Mouse (Mus musculus) cerebellum, adult 18-20 months (tissue): ENCODE results near the gene Med17.

Experiments used
- DNase-seq, 2 experiments: peaks; one replicate each; pipeline ENCODE4 v3.0.0; 2021

The Med17 gene

DNA sequence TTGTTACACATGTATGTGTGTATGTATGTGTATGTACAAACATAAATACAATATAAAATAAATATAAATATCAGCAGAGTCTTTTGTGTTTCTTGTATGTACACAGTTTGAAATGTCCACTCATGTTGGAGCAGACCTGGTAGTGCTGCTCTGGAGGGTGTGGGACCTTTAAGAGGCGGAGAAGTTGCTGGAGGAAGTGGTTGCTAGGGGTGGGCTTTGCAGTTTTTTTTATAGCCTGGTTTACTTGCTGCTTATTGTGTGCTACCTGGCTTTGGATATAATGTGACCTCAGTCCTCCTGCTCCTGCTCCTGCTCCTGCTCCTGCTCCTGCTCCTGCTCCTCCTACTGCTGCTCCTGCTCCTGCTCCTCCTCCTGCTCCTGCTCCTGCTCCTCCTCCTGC lies 46.1 kb downstream of the Med17 start:
- DNase-seq = no peak

DNA sequence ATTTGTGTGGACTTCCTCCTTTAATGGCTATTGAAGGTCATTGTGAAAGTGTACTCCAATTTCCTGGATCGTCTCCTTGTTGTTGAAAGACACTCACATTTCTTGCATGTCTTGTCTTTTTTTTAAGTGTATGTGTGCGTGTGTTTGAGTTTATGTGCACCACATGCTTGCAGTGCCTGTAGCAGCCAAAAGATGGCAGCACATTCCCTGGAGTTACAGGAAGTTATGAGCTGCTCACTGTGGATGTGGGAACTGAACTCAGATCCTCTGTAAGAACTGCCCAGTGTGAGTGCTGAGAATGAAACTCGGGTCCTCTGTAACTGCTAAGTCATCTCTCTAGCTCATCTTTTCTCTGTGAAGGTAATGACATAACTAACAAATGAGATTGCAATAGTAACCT lies 47.3 kb downstream of the Med17 start:
- no peak for DNase-seq

DNA sequence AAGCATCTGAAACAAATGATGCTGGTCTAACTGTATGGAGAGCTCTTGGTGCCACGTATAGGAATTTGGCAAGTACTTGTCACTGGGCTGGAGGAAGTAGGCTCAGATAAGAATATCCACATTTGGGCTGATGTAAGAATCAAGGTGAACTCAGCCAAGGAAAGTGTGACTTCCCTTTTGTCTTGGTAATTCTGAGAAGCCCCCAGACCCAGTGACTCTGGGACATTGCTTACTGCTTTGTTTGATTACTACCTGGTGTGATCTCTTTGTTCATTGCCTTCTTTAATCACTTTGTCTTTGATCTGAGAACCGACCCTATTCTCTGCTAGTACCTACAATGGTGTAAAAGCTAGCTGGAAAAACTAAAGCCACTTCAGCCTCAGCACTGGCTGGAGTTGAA lies 54.8 kb downstream of the Med17 start:
- no peak for DNase-seq

DNA sequence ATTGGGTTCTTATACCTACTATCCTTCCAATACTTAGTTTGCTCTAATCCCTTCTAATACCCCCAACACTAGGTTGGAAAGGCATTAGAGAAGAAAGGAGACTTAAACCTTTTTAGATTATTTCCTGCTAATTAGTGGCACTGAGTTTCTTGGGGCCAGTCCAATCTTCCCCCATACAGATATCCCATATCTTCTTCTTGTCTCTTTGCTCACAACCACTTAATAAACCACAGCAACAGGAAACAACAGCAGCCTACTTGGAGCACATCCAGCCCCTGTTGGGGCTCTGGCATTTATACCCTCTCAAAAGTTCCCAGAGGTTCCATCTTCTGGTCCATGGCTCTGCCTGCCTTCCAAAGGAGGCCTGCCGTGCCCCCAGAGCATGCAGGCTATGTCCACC lies 66.0 kb downstream of the Med17 start:
- no peak for DNase-seq

DNA sequence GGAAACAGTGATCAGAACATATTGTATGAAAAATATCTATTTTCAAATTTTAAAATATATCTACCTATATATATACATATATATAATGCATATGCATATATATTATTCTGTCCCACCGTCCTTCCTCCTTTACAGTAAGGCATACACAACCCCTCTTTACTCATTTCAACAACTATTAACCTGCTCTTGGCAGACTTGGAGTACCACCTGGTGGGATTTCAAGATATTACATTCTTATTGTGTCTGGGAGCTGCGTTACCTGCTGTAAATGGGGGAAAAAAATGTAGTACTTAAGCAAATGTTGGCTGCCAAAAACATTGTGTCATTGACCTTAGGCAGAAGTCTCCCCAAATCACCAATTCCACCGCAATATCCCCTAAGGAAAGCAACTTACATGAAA lies 67.9 kb downstream of the Med17 start:
- DNase-seq = peak in 1 of 2 experiments; percentile 14
